Mouse (Mus musculus) limb, embryonic 10.5 days (tissue): ENCODE results near the gene Map1lc3a. TPM values are rescaled to one million over a fixed set of nuclear protein-coding genes. Genes with fewer than 3 reads are reported as not detected.

ENCODE experiments used
- DNase-seq: peaks from one replicate; pipeline ENCODE4 v3.0.0-alpha.2; 2017; ENCODE audit warnings: low spot score
- H3K27ac ChIP-seq: fragments of 300-500 bp; sonication (generic); 2 replicates; pipeline ENCODE4 v1.5.1; 2016; ENCODE audit warnings: mild to moderate bottlenecking
- H3K27me3 ChIP-seq: fragments of 300-500 bp; sonication (generic); 2 replicates; pipeline ENCODE4 v1.6.1; 2016; ENCODE audit warnings: low read depth, mild to moderate bottlenecking; ENCODE audit not compliant: poor library complexity, severe bottlenecking
- H3K36me3 ChIP-seq: fragments of 300-500 bp; sonication (generic); 2 replicates; pipeline ENCODE4 v1.6.1; 2016; ENCODE audit warnings: mild to moderate bottlenecking, moderate library complexity
- H3K4me1 ChIP-seq: fragments of 300-500 bp; sonication (generic); 2 replicates; pipeline ENCODE4 v1.6.1; 2016
- H3K4me3 ChIP-seq: fragments of 300-500 bp; sonication (generic); 2 replicates; pipeline ENCODE4 v1.5.1; 2016; ENCODE audit warnings: mild to moderate bottlenecking, moderate library complexity
- H3K9me3 ChIP-seq: fragments of 300-500 bp; sonication (generic); replicated peaks from 2 replicates; pipeline ENCODE4 v1.6.1; 2016; ENCODE audit warnings: mild to moderate bottlenecking
- WGBS: fragments of 180-500 bp; shearing (Covaris S2); methylation state at CpG from one replicate; pipeline ENCODE4 v1.1.7; 2016; 5-methylcytosine and 5-hydroxymethylcytosine counted together
- polyA plus RNA-seq: library from polyadenylated mRNA; unstranded; fragments of >200 nt; fragmentation: Nextera tagmentation; extraction: Ambion mirVana; gene quantifications from 2 replicates; pipeline ENCODE4 v1.2.1, GENCODE M21; 2016

The Map1lc3a gene
- polyA plus RNA-seq: 83.8 and 102 TPM in 2 replicates

DNA sequence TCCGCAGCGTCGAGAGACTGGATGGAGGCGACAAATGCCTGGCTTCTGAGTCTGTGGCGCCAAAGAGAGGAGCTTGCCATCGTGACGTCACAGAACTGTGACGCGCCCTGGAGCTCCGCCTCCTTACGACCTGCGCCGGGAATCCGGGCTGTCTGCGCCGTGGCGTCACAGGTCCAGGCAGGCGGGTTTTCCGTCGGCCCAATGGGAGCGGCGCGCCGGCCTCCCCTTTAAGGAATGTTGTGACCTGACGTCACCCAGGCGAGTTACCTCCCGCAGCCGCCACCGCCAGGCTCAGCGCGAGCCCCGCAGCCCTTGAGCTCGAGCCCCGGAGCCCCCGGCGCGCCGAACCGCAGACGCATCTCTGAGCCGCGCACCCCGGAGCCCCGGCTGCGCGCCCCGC lies at the start of gene Map1lc3a:
Gene Map1lc3a, plus strand, starts transcription at position 103 of the 400 bp plus-strand sequence.
- H3K27me3 ChIP-seq: no peaks in the 10 kb centered on the region
- peak; percentile 98 for DNase-seq
- peaks cover 24% of the 10 kb centered on the region for H3K4me1 ChIP-seq
- H3K27ac ChIP-seq: peak within 1 kb of the TSS; percentile 91
- H3K4me3 ChIP-seq: peak within 1 kb of the TSS; percentile 96
- 1% methylated on average over 47 of the region's 47 CpGs for WGBS
- peaks cover 23% of the 10 kb centered on the region for H3K36me3 ChIP-seq
- no peaks in the 10 kb centered on the region for H3K9me3 ChIP-seq

DNA sequence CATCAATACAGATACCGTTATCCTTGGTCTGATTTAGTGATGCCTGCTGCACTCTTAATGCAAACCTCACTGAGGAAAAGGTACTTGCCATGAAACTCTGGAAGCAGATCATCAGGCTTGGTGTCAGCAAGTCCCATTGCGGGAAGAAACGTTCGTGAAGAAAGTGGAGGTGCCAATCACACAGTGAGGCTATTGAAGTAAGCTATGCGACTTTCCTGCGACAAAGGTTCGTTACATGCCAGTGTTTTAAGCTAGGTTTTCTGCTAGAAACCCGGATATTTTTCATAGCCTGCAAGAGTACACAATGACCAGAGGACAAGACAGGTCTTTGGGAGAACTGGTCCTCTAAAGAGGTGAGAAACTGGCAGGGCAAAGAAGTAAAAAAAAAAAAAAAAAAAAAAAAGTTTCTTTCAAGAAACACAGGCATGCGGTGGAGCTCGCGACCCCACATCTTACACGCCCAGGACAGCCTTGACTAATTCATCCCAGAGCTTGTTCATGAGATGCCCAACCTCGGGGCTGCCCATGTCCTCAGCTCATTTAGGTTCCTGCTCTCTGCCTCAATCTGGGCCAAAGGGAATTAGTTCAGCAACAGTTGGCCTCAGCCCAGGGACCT lies 40.2 kb upstream of the Map1lc3a start:
- H3K27ac ChIP-seq: peak overlapping the region; percentile 98
- peak; percentile 33 for DNase-seq
- 7% methylated on average over 13 of the region's 13 CpGs for WGBS

DNA sequence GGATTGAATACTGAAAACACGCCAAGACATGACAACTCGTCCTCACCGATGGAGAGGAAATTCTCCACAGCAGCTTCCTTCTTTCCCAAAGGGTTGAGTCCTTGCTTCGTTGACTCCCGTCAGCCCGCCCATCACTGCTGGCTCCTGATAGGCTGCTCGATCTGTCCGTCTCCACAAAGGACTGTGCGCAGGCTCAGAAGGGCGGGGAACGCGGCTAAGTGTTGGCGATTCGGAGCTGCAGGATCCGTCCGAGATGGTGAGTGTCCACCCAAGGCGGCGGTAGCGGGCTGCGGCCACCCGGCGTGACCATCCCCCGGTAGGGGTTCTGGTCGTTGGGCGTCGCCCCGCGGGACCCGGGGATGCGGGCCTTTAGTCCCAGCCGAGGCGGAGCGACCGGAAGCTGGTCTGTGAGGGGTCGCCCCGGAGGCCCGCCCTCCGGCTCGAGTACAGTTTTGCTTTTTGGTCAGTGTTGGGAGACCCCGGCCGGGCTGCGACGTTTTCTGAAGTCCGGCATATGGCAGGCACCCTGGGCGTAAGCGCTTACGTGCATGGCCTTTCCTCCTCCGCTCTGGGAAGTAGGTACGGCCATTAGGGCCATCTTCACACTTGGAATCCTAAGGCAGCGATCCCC lies 39.6 kb upstream of the Map1lc3a start, which contains the start of gene Dynlrb1:
Gene Dynlrb1, plus strand, starts transcription at position 172 of the 631 bp plus-strand sequence.
- peak within 1 kb of the TSS; percentile 94 for H3K4me3 ChIP-seq
- H3K27ac ChIP-seq: peak within 1 kb of the TSS; percentile 98
- H3K4me1 ChIP-seq: peaks cover 15% of the 10 kb centered on the region
- DNase-seq: peak; percentile 97
- no peaks in the 10 kb centered on the region for H3K9me3 ChIP-seq
- no peaks in the 10 kb centered on the region for H3K27me3 ChIP-seq
- H3K36me3 ChIP-seq: peaks cover 8% of the 10 kb centered on the region
- under 1% methylated on average over 50 of the region's 50 CpGs for WGBS

More for the DNA sequence above, 40.2 kb upstream of the Map1lc3a start:
- no peaks in the 10 kb centered on the region for H3K27me3 ChIP-seq
- H3K9me3 ChIP-seq: no peaks in the 10 kb centered on the region
- peaks cover 2% of the 10 kb centered on the region for H3K36me3 ChIP-seq
- peaks cover 15% of the 10 kb centered on the region for H3K4me1 ChIP-seq
- peak overlapping the region; percentile 94 for H3K4me3 ChIP-seq

DNA sequence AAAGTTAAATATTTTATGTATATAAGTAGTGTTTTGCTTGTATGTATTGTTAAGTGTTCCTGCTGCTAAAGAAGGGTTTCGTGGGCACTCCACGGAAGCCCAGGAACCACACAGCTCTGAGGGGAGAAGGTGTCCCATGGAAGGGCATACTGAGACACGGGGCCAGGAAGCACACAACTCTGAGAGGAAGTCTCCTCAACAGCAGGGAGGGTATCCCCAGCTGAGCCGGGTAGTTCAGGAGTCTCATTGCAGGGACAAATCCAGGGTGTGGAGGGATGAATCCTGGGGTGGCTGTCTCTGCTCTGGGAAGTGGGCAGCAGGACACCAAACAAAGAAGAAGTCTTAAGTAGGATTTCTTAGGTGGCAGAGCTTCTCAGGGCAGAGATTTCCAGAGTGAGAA lies 38.8 kb upstream of the Map1lc3a start:
- Histone ChIP-seq H3K4me3 (peak overlapping the region; percentile 94), H3K9me3 (no peaks in the 10 kb centered on the region), H3K36me3 (peaks cover 15% of the 10 kb centered on the region), H3K27me3 (no peaks in the 10 kb centered on the region), H3K4me1 (peaks cover 15% of the 10 kb centered on the region), H3K27ac (peak overlapping the region; percentile 98)
- DNase-seq: peak; percentile 35
- 30% methylated on average over 4 of the region's 4 CpGs for WGBS

DNA sequence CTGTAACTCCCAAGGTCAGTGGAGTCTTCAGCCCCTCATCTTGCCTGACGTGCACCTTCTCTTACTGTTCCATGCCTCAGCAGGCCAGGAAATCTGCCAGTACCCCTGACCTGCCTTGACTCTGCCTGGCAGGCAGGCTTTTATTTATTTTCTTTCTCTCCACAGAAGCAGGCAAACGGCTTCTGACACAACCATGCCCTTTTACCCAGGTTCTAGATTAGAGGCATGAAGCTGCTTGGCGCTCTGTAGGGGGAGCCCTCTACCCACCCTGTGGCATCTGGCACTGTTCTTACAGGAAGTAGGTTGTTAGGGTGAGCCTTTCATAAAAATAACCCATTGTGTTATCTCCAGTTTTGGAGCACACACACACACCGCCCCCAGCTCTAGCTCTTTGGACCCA lies 35.2 kb upstream of the Map1lc3a start:
- Histone ChIP-seq H3K9me3 (no peaks in the 10 kb centered on the region), H3K27me3 (no peaks in the 10 kb centered on the region), H3K27ac (no peak overlapping the region), H3K4me3 (no peak overlapping the region), H3K4me1 (peaks cover 13% of the 10 kb centered on the region), H3K36me3 (peaks cover 51% of the 10 kb centered on the region)
- WGBS: 81% methylated on average over 4 of the region's 4 CpGs
- DNase-seq: no peak

DNA sequence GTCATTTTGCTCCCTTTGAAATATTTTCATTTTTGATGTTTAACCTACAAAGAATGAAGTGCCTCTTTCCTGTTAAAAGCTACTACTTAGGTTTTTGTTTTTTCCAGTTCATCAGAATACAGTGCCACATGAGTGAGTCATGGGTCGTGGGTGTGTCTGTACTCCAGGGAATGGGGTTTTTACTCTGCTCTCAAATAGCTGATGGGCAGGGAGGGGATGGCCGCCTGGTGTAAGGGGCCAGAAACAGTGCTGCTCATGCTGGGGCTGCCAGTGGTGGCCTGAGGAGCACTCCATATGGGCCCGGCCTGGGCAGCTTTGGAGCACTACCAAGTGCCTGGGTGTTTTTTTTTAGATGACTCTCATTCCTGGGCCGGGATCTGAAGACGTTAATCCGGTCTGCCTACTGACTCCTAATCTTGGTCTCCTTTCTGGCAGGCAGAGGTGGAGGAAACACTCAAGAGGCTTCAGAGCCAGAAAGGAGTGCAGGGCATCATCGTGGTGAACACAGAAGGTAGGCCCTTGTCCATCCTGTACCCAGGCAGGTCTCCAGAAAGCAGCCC lies 33.7 kb upstream of the Map1lc3a start:
- 93% methylated on average over 7 of the region's 7 CpGs for WGBS
- peaks cover 66% of the 10 kb centered on the region for H3K36me3 ChIP-seq

DNA sequence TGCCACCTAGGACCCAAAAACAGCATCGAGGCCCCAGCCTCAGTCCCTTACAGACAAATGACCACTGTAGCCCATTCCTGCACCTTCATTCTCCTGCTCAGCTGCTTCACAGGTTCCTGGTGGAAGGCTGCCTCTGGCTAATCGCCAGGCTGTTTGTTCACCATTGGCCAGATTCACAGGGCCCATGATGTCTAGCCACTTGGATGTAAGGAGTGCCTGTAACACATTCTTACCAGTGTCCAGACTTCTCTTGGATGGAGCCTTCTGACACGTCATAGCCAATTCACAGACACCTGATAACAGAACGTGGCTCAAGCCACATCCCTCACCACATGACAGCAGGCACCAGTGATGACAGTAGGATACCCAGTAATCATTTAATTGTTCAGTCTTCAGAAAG lies 29.9 kb upstream of the Map1lc3a start:
- Histone ChIP-seq H3K27ac (no peak overlapping the region), H3K36me3 (peaks cover 98% of the 10 kb centered on the region), H3K9me3 (no peaks in the 10 kb centered on the region), H3K27me3 (no peaks in the 10 kb centered on the region), H3K4me1 (no peaks in the 10 kb centered on the region), H3K4me3 (no peak overlapping the region)
- no peak for DNase-seq
- WGBS: 92% methylated on average over 4 of the region's 4 CpGs

More for the DNA sequence above, 33.7 kb upstream of the Map1lc3a start:
- Histone ChIP-seq H3K27me3 (no peaks in the 10 kb centered on the region), H3K4me1 (peaks cover 10% of the 10 kb centered on the region), H3K4me3 (no peak overlapping the region), H3K27ac (no peak overlapping the region), H3K9me3 (no peaks in the 10 kb centered on the region)
- DNase-seq: no peak

DNA sequence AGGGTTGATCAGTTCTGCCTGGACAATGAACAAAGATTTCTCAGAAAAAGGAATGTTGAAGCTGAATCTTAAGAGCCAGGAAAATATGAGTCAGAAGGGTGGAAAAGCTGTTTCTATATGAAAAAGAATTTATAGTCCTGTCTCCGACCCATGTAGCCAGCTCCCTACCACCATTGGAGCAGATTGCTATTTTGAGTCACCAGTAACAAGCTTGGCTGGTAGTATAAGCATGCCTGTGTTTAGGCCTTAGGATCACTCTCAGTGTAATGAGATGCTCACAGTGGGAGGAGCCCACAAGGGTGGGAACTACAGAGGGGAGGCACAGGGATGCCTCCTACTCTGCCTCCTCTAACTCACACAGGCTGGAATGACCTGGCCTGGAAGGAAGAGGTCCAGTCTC lies 27.9 kb upstream of the Map1lc3a start:
- DNase-seq: no peak
- Histone ChIP-seq H3K4me3 (no peak overlapping the region), H3K9me3 (no peaks in the 10 kb centered on the region), H3K36me3 (peaks cover 89% of the 10 kb centered on the region), H3K27me3 (no peaks in the 10 kb centered on the region), H3K27ac (no peak overlapping the region), H3K4me1 (no peaks in the 10 kb centered on the region)
- WGBS: 89% methylated on average over 1 of the region's 1 CpGs

DNA sequence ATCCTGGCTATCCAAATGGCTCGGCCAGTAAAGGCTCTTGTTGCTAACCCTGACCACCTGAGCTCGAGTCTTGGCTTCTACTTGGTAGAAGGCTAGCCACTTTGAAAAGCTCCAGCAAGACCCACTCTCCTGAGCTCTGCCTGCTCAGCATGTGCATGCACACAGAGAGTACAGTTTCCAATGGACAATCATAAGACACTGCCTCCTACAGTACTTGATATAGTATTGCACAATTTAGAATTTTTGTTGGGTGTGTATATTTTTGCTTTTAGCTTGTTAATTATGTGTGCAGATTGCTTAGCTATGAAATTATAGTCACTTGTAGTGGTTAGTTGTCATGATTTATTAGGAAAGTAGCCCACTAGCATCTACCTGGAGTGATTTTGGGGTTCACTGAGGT lies 27.4 kb upstream of the Map1lc3a start:
- H3K36me3 ChIP-seq: peaks cover 84% of the 10 kb centered on the region
- 81% methylated on average over 2 of the region's 2 CpGs for WGBS
- H3K4me3 ChIP-seq: no peak overlapping the region
- H3K4me1 ChIP-seq: no peaks in the 10 kb centered on the region
- no peaks in the 10 kb centered on the region for H3K9me3 ChIP-seq
- H3K27ac ChIP-seq: no peak overlapping the region
- no peaks in the 10 kb centered on the region for H3K27me3 ChIP-seq
- no peak for DNase-seq

DNA sequence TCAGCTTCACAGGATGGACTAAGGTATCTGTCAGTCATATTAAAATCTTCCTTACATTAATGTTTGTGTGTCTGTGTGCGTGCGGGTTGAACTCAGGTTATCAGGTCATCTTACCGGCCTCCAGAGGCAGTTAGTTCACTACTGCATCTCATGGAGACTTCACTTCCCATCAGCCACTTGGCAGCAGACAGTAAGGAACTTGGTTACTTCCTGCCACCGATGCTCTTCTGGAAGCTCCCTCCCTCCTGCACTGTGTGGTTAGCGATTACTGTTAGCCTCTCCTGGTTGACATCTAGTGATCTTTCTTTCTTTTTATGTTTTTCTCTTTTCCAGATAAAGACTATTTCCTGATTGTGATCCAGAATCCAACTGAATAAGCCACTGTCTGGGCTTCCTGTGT lies 26.5 kb upstream of the Map1lc3a start:
- Histone ChIP-seq H3K4me3 (no peak overlapping the region), H3K27me3 (no peaks in the 10 kb centered on the region), H3K9me3 (no peaks in the 10 kb centered on the region), H3K4me1 (no peaks in the 10 kb centered on the region), H3K27ac (no peak overlapping the region), H3K36me3 (peaks cover 75% of the 10 kb centered on the region)
- no peak for DNase-seq
- WGBS: 95% methylated on average over 5 of the region's 5 CpGs

DNA sequence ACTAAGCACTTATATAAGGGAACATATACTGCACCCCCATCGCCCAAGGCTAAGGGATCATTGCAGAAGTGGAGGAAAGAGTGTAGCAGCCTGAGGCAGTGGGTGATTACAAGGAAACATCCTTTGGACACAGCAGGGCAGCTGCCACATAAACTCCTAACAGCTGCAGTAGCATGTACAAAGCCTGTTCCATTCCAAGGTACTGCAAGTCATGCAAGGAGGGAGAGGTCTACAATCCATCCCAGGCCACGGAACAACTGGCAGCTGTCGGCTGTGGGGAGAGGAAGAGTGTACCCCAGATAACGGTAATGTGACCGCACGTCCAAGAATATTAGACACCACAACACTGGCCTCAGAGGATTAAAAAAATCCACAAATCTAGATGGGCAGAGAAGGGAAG lies 10.6 kb upstream of the Map1lc3a start:
- 92% methylated on average over 6 of the region's 6 CpGs for WGBS
- Histone ChIP-seq H3K27me3 (no peaks in the 10 kb centered on the region), H3K9me3 (no peaks in the 10 kb centered on the region)

DNA sequence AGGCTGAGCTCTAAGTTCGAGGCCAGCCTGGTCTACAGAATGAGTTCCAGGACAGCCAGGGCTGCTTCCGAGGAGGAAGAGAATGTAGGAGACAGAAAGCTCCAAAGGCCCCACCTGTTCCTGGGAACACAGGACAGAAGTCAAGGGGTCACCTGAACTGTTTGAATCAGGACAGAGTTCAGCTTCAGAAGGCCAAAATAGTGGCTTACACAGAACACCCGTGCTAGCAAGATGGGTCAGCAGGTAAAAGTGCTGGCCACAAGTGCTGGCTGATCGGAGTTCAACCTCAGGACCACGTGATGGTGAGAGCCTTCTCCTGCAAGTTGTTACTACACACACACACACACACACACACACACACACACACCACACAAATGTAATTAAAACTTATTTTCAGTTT lies 9.2 kb upstream of the Map1lc3a start:
- Histone ChIP-seq H3K4me1 (no peaks in the 10 kb centered on the region), H3K36me3 (no peaks in the 10 kb centered on the region), H3K4me3 (no peak overlapping the region), H3K9me3 (no peaks in the 10 kb centered on the region), H3K27ac (no peak overlapping the region), H3K27me3 (no peaks in the 10 kb centered on the region)
- no peak for DNase-seq
- 83% methylated on average over 5 of the region's 5 CpGs for WGBS

More for the DNA sequence above, 10.6 kb upstream of the Map1lc3a start:
- DNase-seq: no peak
- Histone ChIP-seq H3K4me1 (no peaks in the 10 kb centered on the region), H3K36me3 (no peaks in the 10 kb centered on the region), H3K27ac (no peak overlapping the region), H3K4me3 (no peak overlapping the region)

DNA sequence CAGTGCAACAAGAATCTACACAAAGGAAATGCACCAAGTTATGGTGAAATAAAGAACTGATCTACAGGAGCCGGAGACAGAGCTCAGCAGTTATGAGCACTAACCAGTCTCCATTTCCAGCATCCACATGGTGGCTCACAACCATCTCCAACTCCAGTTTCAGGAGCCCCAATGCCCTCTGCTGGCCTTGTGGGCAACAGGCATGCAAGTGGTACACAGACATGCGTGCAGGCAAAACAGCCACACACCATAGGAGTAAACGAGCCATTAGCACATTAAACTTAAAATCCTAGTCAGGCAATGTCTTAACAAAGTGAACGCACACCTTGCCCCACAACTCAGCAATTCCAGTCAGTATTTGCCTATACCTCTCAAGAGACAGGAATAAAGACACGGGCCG lies 4.1 kb upstream of the Map1lc3a start:
- Histone ChIP-seq H3K9me3 (no peaks in the 10 kb centered on the region), H3K36me3 (no peaks in the 10 kb centered on the region), H3K27me3 (no peaks in the 10 kb centered on the region), H3K4me3 (no peak overlapping the region), H3K27ac (no peak overlapping the region), H3K4me1 (peaks cover 15% of the 10 kb centered on the region)
- DNase-seq: no peak
- 87% methylated on average over 6 of the region's 6 CpGs for WGBS
